Mouse (Mus musculus): ENCODE data around the gene Acad9.

Gene Acad9

GRCm38 (mm10) chr3:36065843-36066651 lies at the start of gene Acad9:
Gene Acad9, plus strand, starts transcription at chr3:36065979.
- no peaks in the 10 kb centered on the region for H3K27me3 ChIP-seq (ENCODE audit: control insufficient read depth, insufficient read depth, low read length, poor library complexity, severe bottlenecking)
- H3K36me3 ChIP-seq (ENCODE audit: control insufficient read depth, insufficient read depth, low read length, poor library complexity, severe bottlenecking) = no peaks in the 10 kb centered on the region
- peak; percentile 92 for DNase-seq (ENCODE audit: low read depth, low spot score)

GRCm38 (mm10) chr3:36025732-36026131 lies 40.0 kb upstream of the Acad9 start:
- H3K27me3 ChIP-seq (ENCODE audit: control insufficient read depth, insufficient read depth, low read length, poor library complexity, severe bottlenecking) = no peaks in the 10 kb centered on the region
- no peak for DNase-seq (ENCODE audit: low read depth, low spot score)
- H3K36me3 ChIP-seq (ENCODE audit: control insufficient read depth, insufficient read depth, low read length, poor library complexity, severe bottlenecking) = no peaks in the 10 kb centered on the region

- no peaks in the 10 kb centered on the region for H3K36me3 ChIP-seq (ENCODE audit: control insufficient read depth, insufficient read depth, low read length, poor library complexity, severe bottlenecking)
Measured at GRCm38 (mm10) chr3:36029993-36030392, 35.8 kb upstream of the Acad9 start.

GRCm38 (mm10) chr3:36031740-36032510 lies 33.9 kb upstream of the Acad9 start:
- Histone ChIP-seq H3K27me3 (ENCODE audit: control insufficient read depth, insufficient read depth, low read length, poor library complexity, severe bottlenecking) (no peaks in the 10 kb centered on the region), H3K36me3 (ENCODE audit: control insufficient read depth, insufficient read depth, low read length, poor library complexity, severe bottlenecking) (no peaks in the 10 kb centered on the region)
- DNase-seq (ENCODE audit: low read depth, low spot score) = no peak

More at GRCm38 (mm10) chr3:36029993-36030392, 35.8 kb upstream of the Acad9 start:
- no peaks in the 10 kb centered on the region for H3K27me3 ChIP-seq (ENCODE audit: control insufficient read depth, insufficient read depth, low read length, poor library complexity, severe bottlenecking)
- no peak for DNase-seq (ENCODE audit: low read depth, low spot score)

GRCm38 (mm10) chr3:36044520-36044919 lies 21.3 kb upstream of the Acad9 start:
- Histone ChIP-seq H3K36me3 (ENCODE audit: control insufficient read depth, insufficient read depth, low read length, poor library complexity, severe bottlenecking) (no peaks in the 10 kb centered on the region), H3K27me3 (ENCODE audit: control insufficient read depth, insufficient read depth, low read length, poor library complexity, severe bottlenecking) (no peaks in the 10 kb centered on the region)
- DNase-seq (ENCODE audit: low read depth, low spot score) = no peak

- no peak for DNase-seq (ENCODE audit: low read depth, low spot score)
- H3K27me3 ChIP-seq (ENCODE audit: control insufficient read depth, insufficient read depth, low read length, poor library complexity, severe bottlenecking) = no peaks in the 10 kb centered on the region
- H3K36me3 ChIP-seq (ENCODE audit: control insufficient read depth, insufficient read depth, low read length, poor library complexity, severe bottlenecking) = no peaks in the 10 kb centered on the region
Measured at GRCm38 (mm10) chr3:36045086-36045485, 20.7 kb upstream of the Acad9 start.

- no peak for DNase-seq (ENCODE audit: low read depth, low spot score)
- no peaks in the 10 kb centered on the region for H3K27me3 ChIP-seq (ENCODE audit: control insufficient read depth, insufficient read depth, low read length, poor library complexity, severe bottlenecking)
- H3K36me3 ChIP-seq (ENCODE audit: control insufficient read depth, insufficient read depth, low read length, poor library complexity, severe bottlenecking) = no peaks in the 10 kb centered on the region
Measured at GRCm38 (mm10) chr3:36049106-36049505, 16.7 kb upstream of the Acad9 start.

- no peak for DNase-seq (ENCODE audit: low read depth, low spot score)
- no peaks in the 10 kb centered on the region for H3K27me3 ChIP-seq (ENCODE audit: control insufficient read depth, insufficient read depth, low read length, poor library complexity, severe bottlenecking)
- H3K36me3 ChIP-seq (ENCODE audit: control insufficient read depth, insufficient read depth, low read length, poor library complexity, severe bottlenecking) = no peaks in the 10 kb centered on the region
Measured at GRCm38 (mm10) chr3:36053447-36053846, 12.3 kb upstream of the Acad9 start, which contains the start of gene Ccdc144b. Gene Ccdc144b, minus strand, starts transcription at chr3:36053547.

GRCm38 (mm10) chr3:36060096-36060850 lies 5.5 kb upstream of the Acad9 start:
- Histone ChIP-seq H3K27me3 (ENCODE audit: control insufficient read depth, insufficient read depth, low read length, poor library complexity, severe bottlenecking) (no peaks in the 10 kb centered on the region), H3K36me3 (ENCODE audit: control insufficient read depth, insufficient read depth, low read length, poor library complexity, severe bottlenecking) (no peaks in the 10 kb centered on the region)
- peak; percentile 74 for DNase-seq (ENCODE audit: low read depth, low spot score)

GRCm38 (mm10) chr3:36064592-36065061 lies 1.2 kb upstream of the Acad9 start:
- H3K36me3 ChIP-seq (ENCODE audit: control insufficient read depth, insufficient read depth, low read length, poor library complexity, severe bottlenecking) = no peaks in the 10 kb centered on the region
- H3K27me3 ChIP-seq (ENCODE audit: control insufficient read depth, insufficient read depth, low read length, poor library complexity, severe bottlenecking) = no peaks in the 10 kb centered on the region
- peak; percentile 82 for DNase-seq (ENCODE audit: low read depth, low spot score)

GRCm38 (mm10) chr3:36065166-36065565 lies 613 bp upstream of the Acad9 start:
- Histone ChIP-seq H3K36me3 (ENCODE audit: control insufficient read depth, insufficient read depth, low read length, poor library complexity, severe bottlenecking) (no peaks in the 10 kb centered on the region), H3K27me3 (ENCODE audit: control insufficient read depth, insufficient read depth, low read length, poor library complexity, severe bottlenecking) (no peaks in the 10 kb centered on the region)
- DNase-seq (ENCODE audit: low read depth, low spot score) = peak; percentile 17

GRCm38 (mm10) chr3:36067731-36068130 lies 2.0 kb downstream of the Acad9 start:
- Histone ChIP-seq H3K27me3 (ENCODE audit: control insufficient read depth, insufficient read depth, low read length, poor library complexity, severe bottlenecking) (no peaks in the 10 kb centered on the region), H3K36me3 (ENCODE audit: control insufficient read depth, insufficient read depth, low read length, poor library complexity, severe bottlenecking) (peaks cover 2% of the 10 kb centered on the region; the same call in 1 of the 2 replicates)
- no peak for DNase-seq (ENCODE audit: low read depth, low spot score)

GRCm38 (mm10) chr3:36070436-36070835 lies 4.7 kb downstream of the Acad9 start:
- H3K36me3 ChIP-seq (ENCODE audit: control insufficient read depth, insufficient read depth, low read length, poor library complexity, severe bottlenecking) = peaks cover 16% of the 10 kb centered on the region

GRCm38 (mm10) chr3:36071047-36071446 lies 5.3 kb downstream of the Acad9 start:
- peaks cover 18% of the 10 kb centered on the region for H3K36me3 ChIP-seq (ENCODE audit: control insufficient read depth, insufficient read depth, low read length, poor library complexity, severe bottlenecking)
- no peak for DNase-seq (ENCODE audit: low read depth, low spot score)
- H3K27me3 ChIP-seq (ENCODE audit: control insufficient read depth, insufficient read depth, low read length, poor library complexity, severe bottlenecking) = no peaks in the 10 kb centered on the region

More at GRCm38 (mm10) chr3:36070436-36070835, 4.7 kb downstream of the Acad9 start:
- no peaks in the 10 kb centered on the region for H3K27me3 ChIP-seq (ENCODE audit: control insufficient read depth, insufficient read depth, low read length, poor library complexity, severe bottlenecking)
- DNase-seq (ENCODE audit: low read depth, low spot score) = no peak

Data from splenic B cell, adult 2 months (primary cell).